Mouse (Mus musculus): ENCODE results near the gene Olfr1042. TPM values are rescaled to one million over a fixed set of nuclear protein-coding genes. Genes with fewer than 3 reads are reported as not detected.

Gene Olfr1042
- polyA plus RNA-seq, 1 experiment, result not detected

DNA sequence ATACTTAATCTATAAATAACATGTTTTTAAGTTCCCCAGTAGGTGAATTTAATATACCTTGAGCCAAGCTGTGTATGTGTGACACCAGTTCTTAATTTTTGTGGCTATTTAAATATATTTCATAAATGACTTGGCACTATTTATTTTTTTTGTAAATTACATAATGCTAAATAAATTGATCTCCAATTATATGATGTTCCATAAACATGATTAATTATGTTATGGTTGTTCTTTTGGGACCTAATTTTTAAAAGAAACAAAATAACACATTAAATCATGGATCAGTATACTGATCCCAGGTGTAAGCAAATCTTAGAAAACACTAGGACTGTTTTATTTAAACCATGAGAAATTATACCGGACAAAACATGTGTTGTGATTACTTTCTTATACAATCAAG lies 25.8 kb downstream of the Olfr1042 start, which contains the start of gene Olfr1039:
TSS of gene Olfr1039 (minus strand) at position 101 of the 400 bp plus-strand sequence.
- no peak for TF ChIP-seq CTCF (IDR thresholded peaks at IDR 0.05; ENCODE audit: control insufficient read depth, insufficient read depth, low read length)
- TF ChIP-seq POLR2A (IDR thresholded peaks at IDR 0.05; ENCODE audit: borderline replicate concordance, control insufficient read depth, low read depth, low read length), result no peak
- 81% methylated on average over 1 of the region's 1 CpGs for WGBS
- Histone ChIP-seq H3K4me1 (ENCODE audit: control insufficient read depth, insufficient read depth, low read length) (no peaks in the 10 kb centered on the region), H3K4me3 (replicated peaks; ENCODE audit: control insufficient read depth, low read depth, low read length) (no peak within 1 kb of the TSS), H3K27ac (ENCODE audit: control insufficient read depth, insufficient read depth, low read depth, low read length, poor library complexity) (no peak within 1 kb of the TSS)

Other genes starting within 250 kb of the Olfr1042 start
- not detected in 2 replicates for gene Olfr1025-ps1, start 246.6 kb downstream of the Olfr1042 start, polyA plus RNA-seq (2011; ENCODE audit: insufficient read depth, insufficient read length, low replicate concordance, missing spikeins)
- not detected in 2 replicates for gene Olfr1026, start 240.3 kb downstream of the Olfr1042 start, polyA plus RNA-seq (2011; ENCODE audit: insufficient read depth, insufficient read length, low replicate concordance, missing spikeins)
- not detected in 2 replicates for gene Olfr1028, start 211.4 kb downstream of the Olfr1042 start, polyA plus RNA-seq (2011; ENCODE audit: insufficient read depth, insufficient read length, low replicate concordance, missing spikeins)
- not detected in 2 replicates for gene Olfr1029, start 187.9 kb downstream of the Olfr1042 start, polyA plus RNA-seq (2011; ENCODE audit: insufficient read depth, insufficient read length, low replicate concordance, missing spikeins)
- 0.65 TPM in 1 of 2 replicates, not detected in the other for gene Olfr1030, start 182.6 kb downstream of the Olfr1042 start, polyA plus RNA-seq (2011; ENCODE audit: insufficient read depth, insufficient read length, low replicate concordance, missing spikeins)
- not detected in 2 replicates for gene Olfr1031, start 171.5 kb downstream of the Olfr1042 start, polyA plus RNA-seq (2011; ENCODE audit: insufficient read depth, insufficient read length, low replicate concordance, missing spikeins)
- gene Olfr1032, start 156.3 kb downstream of the Olfr1042 start, polyA plus RNA-seq (2011; ENCODE audit: insufficient read depth, insufficient read length, low replicate concordance, missing spikeins), result not detected in 2 replicates
- not detected in 2 replicates for gene Olfr1033, start 141.2 kb downstream of the Olfr1042 start, polyA plus RNA-seq (2011; ENCODE audit: insufficient read depth, insufficient read length, low replicate concordance, missing spikeins)
- gene Olfr1034, start 116.0 kb downstream of the Olfr1042 start, polyA plus RNA-seq (2011; ENCODE audit: insufficient read depth, insufficient read length, low replicate concordance, missing spikeins), result not detected in 2 replicates
- gene Olfr1036, start 87.8 kb downstream of the Olfr1042 start, polyA plus RNA-seq (2011; ENCODE audit: insufficient read depth, insufficient read length, low replicate concordance, missing spikeins), result not detected in 2 replicates
- gene Olfr1037, start 74.5 kb downstream of the Olfr1042 start, polyA plus RNA-seq (2011; ENCODE audit: insufficient read depth, insufficient read length, low replicate concordance, missing spikeins), result not detected in 2 replicates
- not detected in 2 replicates for gene Olfr1039, start 25.9 kb downstream of the Olfr1042 start, polyA plus RNA-seq (2011; ENCODE audit: insufficient read depth, insufficient read length, low replicate concordance, missing spikeins)
- gene Olfr1040, start 15.1 kb downstream of the Olfr1042 start, polyA plus RNA-seq (2011; ENCODE audit: insufficient read depth, insufficient read length, low replicate concordance, missing spikeins), result not detected in 2 replicates
- not detected in 2 replicates for gene Olfr1043, start 5.7 kb upstream of the Olfr1042 start, polyA plus RNA-seq (2011; ENCODE audit: insufficient read depth, insufficient read length, low replicate concordance, missing spikeins)
- not detected in 2 replicates for gene Olfr1044, start 16.0 kb upstream of the Olfr1042 start, polyA plus RNA-seq (2011; ENCODE audit: insufficient read depth, insufficient read length, low replicate concordance, missing spikeins)
- not detected in 2 replicates for gene Olfr52, start 23.8 kb upstream of the Olfr1042 start, polyA plus RNA-seq (2011; ENCODE audit: insufficient read depth, insufficient read length, low replicate concordance, missing spikeins)
- not detected in 2 replicates for gene Olfr1045, start 41.2 kb upstream of the Olfr1042 start, polyA plus RNA-seq (2011; ENCODE audit: insufficient read depth, insufficient read length, low replicate concordance, missing spikeins)
- gene Olfr1046, start 57.5 kb upstream of the Olfr1042 start, polyA plus RNA-seq (2011; ENCODE audit: insufficient read depth, insufficient read length, low replicate concordance, missing spikeins), result not detected in 2 replicates
- gene Olfr1047, start 69.6 kb upstream of the Olfr1042 start, polyA plus RNA-seq (2011; ENCODE audit: insufficient read depth, insufficient read length, low replicate concordance, missing spikeins), result not detected in 2 replicates
- gene Olfr1048, start 78.5 kb upstream of the Olfr1042 start, polyA plus RNA-seq (2011; ENCODE audit: insufficient read depth, insufficient read length, low replicate concordance, missing spikeins), result not detected in 2 replicates
- gene Olfr1049, start 96.5 kb upstream of the Olfr1042 start, polyA plus RNA-seq (2011; ENCODE audit: insufficient read depth, insufficient read length, low replicate concordance, missing spikeins), result not detected in 2 replicates
- not detected in 2 replicates for gene Olfr1051, start 117.2 kb upstream of the Olfr1042 start, polyA plus RNA-seq (2011; ENCODE audit: insufficient read depth, insufficient read length, low replicate concordance, missing spikeins)
- gene Olfr1052, start 130.6 kb upstream of the Olfr1042 start, polyA plus RNA-seq (2011; ENCODE audit: insufficient read depth, insufficient read length, low replicate concordance, missing spikeins), result not detected in 2 replicates
- gene Olfr1053, start 153.4 kb upstream of the Olfr1042 start, polyA plus RNA-seq (2011; ENCODE audit: insufficient read depth, insufficient read length, low replicate concordance, missing spikeins), result not detected in 2 replicates
- not detected in 2 replicates for gene Olfr1054, start 173.6 kb upstream of the Olfr1042 start, polyA plus RNA-seq (2011; ENCODE audit: insufficient read depth, insufficient read length, low replicate concordance, missing spikeins)
- gene Olfr1055, start 188.4 kb upstream of the Olfr1042 start, polyA plus RNA-seq (2011; ENCODE audit: insufficient read depth, insufficient read length, low replicate concordance, missing spikeins), result not detected in 2 replicates
- not detected in 2 replicates for gene Olfr1056, start 200.6 kb upstream of the Olfr1042 start, polyA plus RNA-seq (2011; ENCODE audit: insufficient read depth, insufficient read length, low replicate concordance, missing spikeins)
- gene Olfr1057, start 216.6 kb upstream of the Olfr1042 start, polyA plus RNA-seq (2011; ENCODE audit: insufficient read depth, insufficient read length, low replicate concordance, missing spikeins), result not detected in 2 replicates
- gene Olfr1058, start 226.7 kb upstream of the Olfr1042 start, polyA plus RNA-seq (2011; ENCODE audit: insufficient read depth, insufficient read length, low replicate concordance, missing spikeins), result not detected in 2 replicates